Mouse (Mus musculus) lung, postnatal 4 days (tissue): ENCODE results near the gene Clec4n.
A peak's percentile ranks its signal among the peaks of the same experiment; 100 is the strongest.
"Not testable (repeated sequence)": the region's sequence is repeated elsewhere in the genome, so short reads cannot be mapped to it uniquely, and the experiment has no call there.

Experiments
- DNase-seq, 2 experiments: peaks; one replicate each; pipeline ENCODE4 v3.0.0; 2021

Gene Clec4n

DNA sequence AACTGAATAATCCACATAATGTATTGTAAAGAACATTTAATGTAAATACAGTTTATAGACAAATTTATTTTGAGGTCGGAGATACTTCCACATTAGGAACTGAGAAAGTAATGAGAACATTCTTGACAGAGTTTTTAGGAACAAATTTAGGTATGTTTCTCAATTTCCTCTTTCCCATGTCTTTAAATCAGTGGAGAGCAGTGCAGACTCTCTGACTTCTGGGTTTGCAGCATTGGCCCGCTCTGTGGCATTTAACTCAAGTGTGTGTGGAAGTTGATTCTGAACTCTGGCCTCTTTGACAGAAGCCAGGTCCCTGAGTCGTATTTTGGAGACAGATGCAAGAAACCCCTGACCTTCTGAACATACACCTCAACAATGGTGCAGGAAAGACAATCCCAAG is at the start of gene Clec4n:
Gene Clec4n (plus strand): TSS at position 200 of the 400 bp plus-strand sequence.
- DNase-seq = no peak

DNA sequence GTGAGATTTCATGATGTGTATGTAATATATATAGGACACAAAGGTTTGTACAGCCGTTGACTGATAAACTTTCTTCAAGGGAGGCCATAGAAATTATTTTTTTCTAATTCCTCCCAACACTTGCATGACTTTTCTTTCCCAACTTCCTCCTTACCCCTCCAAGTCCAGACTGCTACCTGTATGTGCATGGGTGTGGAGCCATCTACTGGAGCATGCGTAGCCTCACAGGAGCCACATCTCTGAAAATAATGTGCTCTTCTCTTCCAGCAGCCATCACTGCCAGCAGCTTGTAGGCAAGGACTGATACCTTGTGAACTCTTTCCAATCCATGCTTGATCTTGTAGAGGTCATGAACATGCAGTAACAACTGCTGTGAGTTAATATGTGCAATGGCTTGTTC is 44.8 kb upstream of the Clec4n start:
- DNase-seq = peak in 1 of 2 experiments; percentile 8

DNA sequence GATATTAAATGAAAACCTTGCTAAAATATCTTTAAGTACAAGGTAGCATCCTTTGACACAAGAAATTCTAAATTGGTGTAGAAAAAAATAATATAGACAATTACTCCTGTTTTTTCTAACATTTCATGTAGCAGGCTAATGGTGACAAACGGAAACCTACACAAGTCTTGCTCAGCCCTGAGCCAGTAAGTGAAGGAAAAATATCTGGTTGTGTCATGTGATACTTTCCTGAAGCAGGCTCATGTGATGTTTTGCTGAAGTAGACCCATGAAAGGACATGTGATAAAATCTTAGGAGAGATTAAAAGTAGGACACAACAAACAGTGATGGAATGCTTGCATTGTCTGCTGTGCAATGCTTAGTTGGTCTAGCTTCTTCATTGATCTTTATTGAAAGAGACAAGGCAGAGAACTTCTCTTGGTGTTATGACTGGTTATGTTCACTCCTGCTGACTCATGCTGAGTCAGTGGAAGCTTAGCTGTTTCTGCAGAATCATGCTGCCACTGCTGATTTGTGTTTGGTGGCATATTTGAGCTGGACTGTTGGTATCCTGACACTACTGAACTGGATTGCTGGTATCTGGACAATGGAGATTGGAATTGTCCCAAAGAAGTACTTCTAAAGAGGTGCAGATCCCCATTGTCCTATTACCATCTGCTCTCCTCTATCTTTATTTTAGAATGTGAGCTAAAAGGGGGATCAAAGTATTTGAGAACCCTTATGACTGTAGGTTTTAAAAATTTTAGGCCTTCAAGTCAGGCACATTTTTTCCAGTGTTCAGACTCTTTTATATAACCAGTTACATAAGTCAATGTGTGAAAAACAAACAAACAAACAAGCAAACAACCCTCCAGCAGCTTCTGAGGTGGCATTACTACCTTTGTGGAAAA is 22.2 kb upstream of the Clec4n start:
- no peak for DNase-seq

- DNase-seq = not testable (repeated sequence)
Observed at GRCm38 (mm10) chr6:123208077-123208439, 21.6 kb upstream of the Clec4n start.

DNA sequence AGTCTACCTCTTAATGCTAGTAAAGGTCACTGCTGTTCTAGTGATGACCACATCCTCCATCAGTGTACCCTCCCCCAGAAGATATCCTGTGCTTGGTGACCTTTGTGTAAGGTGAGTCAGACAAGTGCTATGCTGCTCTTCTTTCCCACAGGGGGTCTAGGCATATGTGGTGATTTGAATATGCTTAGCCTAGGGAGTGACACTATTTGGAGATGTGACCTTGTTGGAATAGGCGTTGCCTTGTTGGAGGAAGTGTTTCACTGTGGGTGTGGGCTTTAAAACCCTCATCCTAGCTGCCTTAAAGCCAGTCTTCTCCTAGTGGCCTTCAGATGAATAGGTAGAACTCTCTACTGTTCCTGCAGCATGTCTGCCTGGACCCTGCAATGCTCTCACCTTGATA is 17.9 kb upstream of the Clec4n start:
- DNase-seq = no peak

DNA sequence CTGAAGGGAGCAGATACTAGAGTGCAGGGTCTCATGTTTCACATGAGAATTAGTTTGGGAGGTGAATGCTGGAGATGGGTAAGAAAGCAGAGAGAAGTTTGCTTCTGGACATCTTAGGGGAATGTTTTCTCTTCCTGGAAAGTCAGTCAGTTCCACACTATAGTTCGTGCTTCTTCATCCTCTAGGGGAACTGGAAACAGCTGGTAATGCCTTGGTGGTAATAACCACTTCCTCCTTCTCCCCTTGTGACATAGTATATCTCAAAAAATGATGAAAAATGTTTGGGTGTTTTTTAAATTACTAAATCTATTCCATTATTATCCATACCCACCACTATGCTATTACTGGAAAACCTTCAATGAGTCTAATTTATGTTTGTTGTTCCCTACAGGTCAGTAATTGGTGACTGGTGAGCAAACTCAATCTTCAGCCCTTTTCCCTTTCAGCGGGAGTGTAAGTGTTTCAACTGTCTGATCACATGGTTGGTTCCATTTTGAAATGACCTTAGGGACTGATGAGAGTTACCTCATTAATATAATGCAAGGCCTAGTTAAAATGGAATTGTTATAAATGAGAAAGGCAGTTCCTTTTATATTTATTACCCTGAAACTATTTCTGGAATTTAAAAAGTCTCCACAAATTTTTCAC is 2.0 kb upstream of the Clec4n start:
- no peak for DNase-seq

- no peak for DNase-seq
Observed at GRCm38 (mm10) chr6:123231149-123231548, 1.5 kb downstream of the Clec4n start.

GRCm38 (mm10) chr6:123237582-123237981 is 7.9 kb downstream of the Clec4n start:
- DNase-seq = no peak

DNA sequence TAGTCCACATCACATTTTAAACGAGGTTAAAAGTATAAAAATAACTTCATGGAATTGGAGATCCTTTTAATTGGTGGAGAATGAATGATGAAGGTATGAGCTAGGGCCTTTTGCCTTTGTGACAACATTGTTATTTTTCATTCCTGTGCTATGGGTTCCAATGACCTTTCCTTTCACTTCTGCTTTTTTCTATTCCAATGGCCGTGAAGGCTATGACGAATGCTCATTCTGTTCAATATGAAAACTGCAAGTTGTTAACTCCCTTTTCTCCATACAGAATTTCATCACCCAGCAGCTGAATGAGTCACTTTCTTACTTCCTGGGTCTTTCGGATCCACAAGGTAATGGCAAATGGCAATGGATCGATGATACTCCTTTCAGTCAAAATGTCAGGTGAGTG is 14.6 kb downstream of the Clec4n start:
- DNase-seq = no peak

DNA sequence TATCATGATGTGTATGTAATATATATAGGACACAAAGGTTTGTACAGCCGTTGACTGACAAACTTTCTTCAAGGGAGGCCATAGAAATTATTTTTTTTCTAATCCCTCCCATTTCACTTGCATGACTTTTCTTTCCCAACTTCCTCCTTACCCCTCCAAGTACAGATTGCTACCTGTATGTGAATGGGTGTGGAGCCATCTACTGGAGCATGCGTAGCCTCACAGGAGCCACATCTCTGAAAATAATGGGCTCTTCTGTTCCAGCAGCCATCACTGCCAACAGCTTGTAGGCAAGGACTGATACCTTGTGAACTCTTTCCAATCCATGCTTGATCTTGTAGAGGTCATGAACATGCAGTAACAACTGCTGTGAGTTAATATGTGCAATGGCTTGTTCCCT is 19.2 kb downstream of the Clec4n start:
- not testable (repeated sequence) for DNase-seq

GRCm38 (mm10) chr6:123252735-123253134 is 23.1 kb downstream of the Clec4n start:
- DNase-seq = no peak

DNA sequence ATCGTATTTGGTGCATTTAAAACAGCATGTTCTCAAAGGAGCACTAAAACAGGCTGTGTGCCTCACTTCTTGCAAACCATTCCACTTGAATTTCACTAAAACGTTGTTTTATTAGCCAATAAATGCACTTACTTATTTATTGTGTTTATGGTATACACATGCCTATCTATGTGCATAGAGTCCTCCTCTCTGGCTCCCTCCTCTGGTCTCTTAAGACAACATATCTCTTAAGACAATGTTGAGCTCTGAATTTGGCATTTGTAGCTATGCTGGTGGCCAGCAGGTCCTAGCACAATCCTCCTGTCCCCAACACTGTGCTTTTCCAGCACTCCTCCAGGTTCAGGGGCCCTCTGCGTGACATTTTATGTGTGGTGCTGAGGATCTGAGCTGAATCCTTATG is 29.3 kb downstream of the Clec4n start:
- no peak for DNase-seq

GRCm38 (mm10) chr6:123259889-123260603 is 30.4 kb downstream of the Clec4n start:
- DNase-seq = peak in 1 of 2 experiments; percentile 7

DNA sequence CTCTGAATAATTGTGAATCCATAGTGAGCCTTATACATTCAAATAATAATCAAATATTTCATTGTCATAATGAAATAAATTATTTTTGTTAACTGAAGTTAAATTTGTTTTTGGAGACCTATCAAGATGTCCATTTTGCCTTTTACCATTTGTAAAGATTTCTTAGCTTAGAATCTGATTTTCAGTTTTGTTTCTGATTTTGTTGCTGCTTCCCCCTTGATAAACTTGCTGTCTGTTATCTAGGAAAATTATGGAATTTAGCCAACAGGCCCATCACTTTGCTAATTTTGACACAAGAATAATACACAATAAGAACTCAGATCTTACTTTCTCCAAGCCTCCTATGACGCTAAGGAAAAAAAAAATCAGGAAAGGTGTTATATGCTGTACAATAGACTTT is 31.2 kb downstream of the Clec4n start:
- DNase-seq = no peak

DNA sequence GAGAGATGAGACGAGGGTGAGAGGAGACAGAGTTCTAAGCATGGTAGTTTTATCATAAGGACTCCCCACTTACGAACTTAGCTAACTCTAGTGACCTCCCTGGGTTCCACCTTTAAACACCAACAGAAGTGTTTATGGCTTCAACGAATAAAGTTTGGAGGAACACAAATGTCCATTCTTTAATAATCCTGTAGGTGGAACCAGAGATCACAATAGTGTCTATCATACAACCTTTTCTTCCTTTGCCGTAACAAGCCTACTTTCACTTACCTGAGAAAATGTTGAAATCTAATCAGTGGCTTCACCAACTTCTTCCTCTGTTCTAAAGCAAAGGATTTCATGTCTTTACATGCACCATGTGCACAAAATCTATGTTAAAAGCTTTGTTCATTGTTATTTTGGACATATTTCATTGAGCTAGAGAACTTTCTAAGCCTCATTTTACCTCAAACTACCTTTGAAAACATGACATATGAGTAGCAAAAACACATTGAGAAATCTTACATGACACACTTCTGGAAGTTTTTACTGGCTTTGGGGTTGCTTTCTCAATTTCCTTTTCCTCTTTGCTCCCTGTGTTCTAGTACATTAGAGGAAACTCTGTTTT is 32.0 kb downstream of the Clec4n start, which contains the start of gene Clec4d:
Gene Clec4d (plus strand): TSS at position 557 of the 607 bp plus-strand sequence.
- no peak for DNase-seq

DNA sequence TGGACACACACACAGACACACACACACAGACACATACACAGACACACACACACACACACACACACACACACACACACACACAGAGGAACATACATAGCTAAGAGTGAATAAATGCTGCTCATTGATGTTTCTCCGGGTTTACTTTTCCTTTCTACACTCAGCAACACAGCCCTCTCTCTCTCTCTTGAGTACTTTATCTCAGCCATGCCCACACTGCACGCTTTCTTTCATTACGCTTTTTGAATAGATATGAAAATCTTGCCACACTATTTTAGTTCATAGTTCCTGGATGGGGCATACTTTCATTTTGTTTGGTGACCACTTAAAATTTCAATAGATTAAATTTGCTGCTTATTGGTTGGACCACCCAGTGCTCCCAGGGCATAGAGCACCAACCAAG is 34.6 kb downstream of the Clec4n start:
- DNase-seq = no peak

DNA sequence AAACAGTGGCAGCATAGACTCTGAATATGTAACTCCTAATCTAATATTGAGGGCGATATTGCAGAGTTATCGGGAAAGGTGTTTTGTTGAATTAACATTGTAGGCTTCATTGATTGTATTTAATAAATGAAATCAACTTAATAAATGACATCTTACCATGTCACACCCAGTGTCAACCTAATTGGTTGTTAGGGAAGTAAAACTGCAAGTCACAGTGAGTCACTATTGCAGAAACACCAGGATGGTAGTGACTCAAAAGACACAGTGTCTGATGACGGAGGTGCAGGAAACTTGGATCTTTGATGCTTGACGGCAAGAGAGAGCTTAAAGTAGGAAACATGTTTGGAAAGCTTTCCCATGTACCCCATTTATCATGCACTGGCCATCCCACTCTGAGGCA is 36.2 kb downstream of the Clec4n start:
- peak in 1 of 2 experiments; percentile 7 for DNase-seq

GRCm38 (mm10) chr6:123266945-123267344 is 37.3 kb downstream of the Clec4n start:
- no peak for DNase-seq

DNA sequence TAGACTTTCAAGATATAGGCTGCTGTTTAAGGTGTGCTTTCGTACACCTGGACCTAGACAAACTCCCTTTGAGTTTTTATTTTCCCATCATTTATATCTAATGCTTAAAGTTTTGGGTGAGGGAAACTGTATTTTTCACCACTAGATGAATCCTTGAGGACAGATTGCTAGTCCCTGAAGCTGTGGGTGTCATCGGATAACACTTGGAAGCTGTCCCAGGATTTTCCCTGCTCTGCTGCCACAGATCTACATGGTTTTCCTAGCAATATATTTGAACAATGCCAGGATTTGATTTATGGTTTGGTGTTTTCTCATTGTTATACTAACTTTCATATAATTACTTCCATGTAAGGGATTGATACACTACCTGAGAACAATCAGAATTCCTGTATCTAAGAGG is 49.8 kb downstream of the Clec4n start:
- no peak for DNase-seq

DNA sequence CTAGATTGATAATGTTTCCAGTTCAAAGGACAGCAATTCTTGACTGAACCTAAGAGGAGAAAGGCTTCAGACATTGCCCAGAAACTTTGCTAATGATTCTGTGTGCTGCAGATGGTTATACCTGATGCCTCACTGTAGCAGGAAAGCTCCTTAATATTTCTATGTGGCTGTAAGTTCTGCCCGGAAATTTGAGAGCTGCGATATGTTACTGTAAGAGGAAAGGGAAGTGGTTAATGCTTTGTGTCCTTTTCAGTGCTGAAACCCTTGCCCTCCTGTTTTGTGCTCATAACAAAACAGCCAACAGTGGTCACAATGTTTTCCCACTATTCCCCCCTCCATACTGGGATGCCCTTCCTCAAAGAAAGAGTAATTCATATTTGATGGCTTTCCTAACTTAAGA is 56.7 kb downstream of the Clec4n start:
- DNase-seq = no peak

DNA sequence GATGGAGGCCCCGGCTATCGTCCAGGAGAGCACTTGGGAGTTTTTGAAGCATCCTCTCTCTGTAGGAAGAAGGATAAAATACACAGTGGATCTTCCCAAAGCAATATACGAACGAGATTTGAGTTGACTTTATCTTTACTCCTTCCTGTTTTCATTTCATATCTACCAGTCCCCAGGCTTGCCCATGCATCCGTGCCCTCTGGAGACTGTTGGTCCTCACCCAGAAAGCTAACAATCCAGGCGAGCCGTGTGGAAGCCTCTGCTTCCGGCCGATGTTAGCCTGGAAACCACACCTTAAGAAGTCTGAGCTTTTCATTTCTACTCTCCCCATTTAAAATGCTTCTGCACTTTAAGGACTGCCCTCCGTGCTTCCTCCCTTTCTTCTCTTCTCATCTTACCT is 59.3 kb downstream of the Clec4n start:
- DNase-seq = no peak

DNA sequence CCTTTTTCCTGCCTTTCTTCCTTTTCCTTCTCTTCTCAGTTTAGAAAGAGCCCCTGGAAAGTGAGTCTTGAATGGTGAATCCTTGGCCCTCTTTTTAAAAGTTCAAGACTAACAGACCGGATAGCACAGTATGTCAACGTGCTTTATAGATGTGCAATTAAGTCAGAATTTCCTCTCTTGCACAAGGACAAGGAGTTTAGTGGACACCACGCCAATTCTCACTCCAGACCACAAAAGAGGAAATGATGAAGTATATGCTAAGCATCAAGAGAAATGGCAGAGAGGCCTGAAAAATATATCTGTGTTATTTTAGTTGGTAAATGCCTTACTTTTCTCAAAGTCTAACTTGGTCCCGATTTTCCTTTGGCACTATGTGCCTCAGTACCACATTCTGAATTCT is 60.1 kb downstream of the Clec4n start, which contains the start of gene Clec4e:
Gene Clec4e (minus strand): TSS at position 118 of the 400 bp plus-strand sequence.
- no peak for DNase-seq
